Mouse (Mus musculus) hindbrain, embryonic 12.5 days (tissue): ENCODE results near the gene Limch1. TPM values are rescaled to one million over a fixed set of nuclear protein-coding genes. Genes with fewer than 3 reads are reported as not detected.

Experiments
- ATAC-seq: fragments of 200-750 bp; cut with Nextera tagmentation; 2 replicates; pipeline ENCODE4 v1.8.0; 2017; ENCODE audit warnings: moderate TSS enrichment; ENCODE audit not compliant: low FRiP score
- H3K27ac ChIP-seq: fragments of 300-500 bp; sonication (generic); 2 replicates; pipeline ENCODE4 v1.5.1; 2016; ENCODE audit warnings: mild to moderate bottlenecking
- H3K27me3 ChIP-seq: fragments of 300-500 bp; sonication (generic); 2 replicates; pipeline ENCODE4 v1.6.1; 2016; ENCODE audit warnings: mild to moderate bottlenecking
- H3K36me3 ChIP-seq: fragments of 300-500 bp; sonication (generic); 2 replicates; pipeline ENCODE4 v1.6.1; 2016; ENCODE audit warnings: mild to moderate bottlenecking
- H3K4me1 ChIP-seq: fragments of 300-500 bp; sonication (generic); 2 replicates; pipeline ENCODE4 v1.6.1; 2016
- H3K4me2 ChIP-seq: fragments of 300-500 bp; sonication (generic); replicated peaks from 2 replicates; pipeline ENCODE4 v1.6.1; 2016; ENCODE audit warnings: mild to moderate bottlenecking
- H3K4me3 ChIP-seq: fragments of 300-500 bp; sonication (generic); 2 replicates; pipeline ENCODE4 v1.5.1; 2016; ENCODE audit warnings: mild to moderate bottlenecking
- H3K9ac ChIP-seq: fragments of 300-500 bp; sonication (generic); 2 replicates; pipeline ENCODE4 v1.6.1; 2016; ENCODE audit warnings: mild to moderate bottlenecking, moderate library complexity
- H3K9me3 ChIP-seq: fragments of 300-500 bp; sonication (generic); replicated peaks from 2 replicates; pipeline ENCODE4 v1.6.1; 2016; ENCODE audit warnings: mild to moderate bottlenecking
- WGBS: fragments of 180-500 bp; shearing (Covaris S2); methylation state at CpG from one replicate; pipeline ENCODE4 v1.1.7; 2016; 5-methylcytosine and 5-hydroxymethylcytosine counted together
- polyA plus RNA-seq: library from polyadenylated mRNA; unstranded; fragments of >200 nt; fragmentation: Nextera tagmentation; extraction: Ambion mirVana; gene quantifications from 2 replicates; pipeline ENCODE4 v1.2.1, GENCODE M21; 2016

The Limch1 gene
- polyA plus RNA-seq, 1 experiment from 2014 or later, result 64.9 TPM

- no peak overlapping the region for H3K4me3 ChIP-seq
- H3K4me2 ChIP-seq, result no peak overlapping the region
- peaks cover 13% of the 10 kb centered on the region; the same call in 1 of the 2 replicates for H3K4me1 ChIP-seq
- H3K9ac ChIP-seq, result no peak overlapping the region
- WGBS, result 67% methylated on average over 4 of the region's 4 CpGs
- H3K36me3 ChIP-seq, result no peaks in the 10 kb centered on the region
- no peaks in the 10 kb centered on the region for H3K9me3 ChIP-seq
- ATAC-seq, result no peak
- H3K27me3 ChIP-seq, result no peaks in the 10 kb centered on the region
- no peak overlapping the region for H3K27ac ChIP-seq
These were observed 23.4 kb downstream of the Limch1 start for GRCm38 (mm10) chr5:66769070-66769469.

GRCm38 (mm10) chr5:66769558-66769957, 23.9 kb downstream of the Limch1 start:
- no peak overlapping the region for H3K9ac ChIP-seq
- H3K4me2 ChIP-seq, result no peak overlapping the region
- no peaks in the 10 kb centered on the region for H3K36me3 ChIP-seq
- ATAC-seq, result no peak
- no peaks in the 10 kb centered on the region for H3K9me3 ChIP-seq
- H3K27me3 ChIP-seq, result no peaks in the 10 kb centered on the region
- H3K4me1 ChIP-seq, result peaks cover 13% of the 10 kb centered on the region; the same call in 1 of the 2 replicates
- no peak overlapping the region for H3K4me3 ChIP-seq
- 89% methylated on average over 5 of the region's 5 CpGs for WGBS
- H3K27ac ChIP-seq, result no peak overlapping the region

DNA sequence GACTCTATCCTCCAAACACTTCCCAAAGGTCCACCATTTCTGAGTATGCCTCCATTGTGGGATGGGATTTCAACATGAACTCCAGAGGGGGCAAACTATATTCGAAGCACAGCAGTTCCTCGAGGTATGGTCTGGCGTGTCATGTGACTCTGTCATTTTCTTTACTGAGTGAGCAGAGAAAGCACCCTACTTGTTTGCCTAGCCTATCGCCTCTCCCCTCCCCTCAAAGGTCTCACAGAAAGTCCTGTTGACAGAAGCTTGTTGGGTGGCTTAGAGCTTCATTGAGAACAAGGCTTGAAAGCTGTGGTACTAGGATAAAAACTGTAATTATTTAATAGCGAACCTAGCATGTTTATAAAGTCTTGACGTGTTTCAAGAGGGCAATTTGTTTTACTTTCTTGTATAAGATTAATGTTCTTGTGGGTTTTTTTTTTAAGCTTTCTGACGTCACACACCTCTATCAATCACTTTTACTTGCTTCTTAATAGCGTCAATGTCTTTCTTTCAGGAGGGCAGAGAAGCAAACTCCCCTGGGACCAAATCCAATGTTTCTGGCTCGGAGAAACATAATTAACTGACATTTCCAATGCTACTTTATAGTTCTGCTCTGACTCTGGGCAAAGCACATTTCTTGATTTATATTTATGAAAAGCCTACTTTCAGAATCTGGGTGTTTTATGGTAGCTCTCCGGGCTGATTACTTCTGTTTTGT, 32.5 kb downstream of the Limch1 start:
- no peak overlapping the region for H3K9ac ChIP-seq
- H3K4me3 ChIP-seq, result no peak overlapping the region
- WGBS, result 76% methylated on average over 10 of the region's 10 CpGs
- H3K27ac ChIP-seq, result no peak overlapping the region
- H3K36me3 ChIP-seq, result no peaks in the 10 kb centered on the region
- no peak for ATAC-seq
- H3K4me1 ChIP-seq, result 0 out of 2 replicates have a peak, but pooled peaks cover 3% of the 10 kb centered on the region
- no peaks in the 10 kb centered on the region; the same call in 1 of the 2 replicates for H3K9me3 ChIP-seq
- no peaks in the 10 kb centered on the region for H3K27me3 ChIP-seq
- H3K4me2 ChIP-seq, result no peak overlapping the region

- no peak overlapping the region for H3K4me3 ChIP-seq
- 0 out of 2 replicates have a peak, but pooled peaks cover 3% of the 10 kb centered on the region for H3K4me1 ChIP-seq
- no peaks in the 10 kb centered on the region for H3K36me3 ChIP-seq
- 95% methylated on average over 4 of the region's 4 CpGs for WGBS
- no peaks in the 10 kb centered on the region; the same call in 1 of the 2 replicates for H3K9me3 ChIP-seq
- H3K27me3 ChIP-seq, result no peaks in the 10 kb centered on the region
- no peak for ATAC-seq
- no peak overlapping the region for H3K27ac ChIP-seq
- no peak overlapping the region for H3K9ac ChIP-seq
- H3K4me2 ChIP-seq, result no peak overlapping the region
These were observed 34.7 kb downstream of the Limch1 start for GRCm38 (mm10) chr5:66780371-66780770.

GRCm38 (mm10) chr5:66781507-66781906, 35.9 kb downstream of the Limch1 start:
- H3K9me3 ChIP-seq, result no peaks in the 10 kb centered on the region; the same call in 1 of the 2 replicates
- H3K4me2 ChIP-seq, result no peak overlapping the region
- no peak overlapping the region for H3K9ac ChIP-seq
- no peaks in the 10 kb centered on the region for H3K27me3 ChIP-seq
- H3K4me1 ChIP-seq, result 0 out of 2 replicates have a peak, but pooled peaks cover 3% of the 10 kb centered on the region
- ATAC-seq, result no peak
- 89% methylated on average over 1 of the region's 1 CpGs for whole genome bisulfite sequencing
- no peak overlapping the region for H3K4me3 ChIP-seq
- no peak overlapping the region for H3K27ac ChIP-seq
- no peaks in the 10 kb centered on the region for H3K36me3 ChIP-seq

GRCm38 (mm10) chr5:66782851-66783250, 37.2 kb downstream of the Limch1 start:
- H3K4me1 ChIP-seq, result 0 out of 2 replicates have a peak, but pooled peaks cover 3% of the 10 kb centered on the region
- H3K9me3 ChIP-seq, result no peaks in the 10 kb centered on the region; the same call in 1 of the 2 replicates
- 97% methylated on average over 2 of the region's 2 CpGs for WGBS
- no peaks in the 10 kb centered on the region for H3K36me3 ChIP-seq
- no peak overlapping the region for H3K27ac ChIP-seq
- H3K4me3 ChIP-seq, result no peak overlapping the region
- H3K9ac ChIP-seq, result no peak overlapping the region
- H3K4me2 ChIP-seq, result no peak overlapping the region
- no peak for ATAC-seq
- no peaks in the 10 kb centered on the region for H3K27me3 ChIP-seq

- 76% methylated on average over 9 of the region's 9 CpGs for WGBS
- no peak overlapping the region for H3K4me3 ChIP-seq
- no peak overlapping the region for H3K4me2 ChIP-seq
- no peaks in the 10 kb centered on the region; the same call in 1 of the 2 replicates for H3K9me3 ChIP-seq
- H3K27ac ChIP-seq, result no peak overlapping the region
- H3K36me3 ChIP-seq, result no peaks in the 10 kb centered on the region
- no peaks in the 10 kb centered on the region for H3K27me3 ChIP-seq
- no peaks in the 10 kb centered on the region for H3K4me1 ChIP-seq
- no peak for ATAC-seq
- no peak overlapping the region for H3K9ac ChIP-seq
These were observed 39.2 kb downstream of the Limch1 start for GRCm38 (mm10) chr5:66784624-66785361.

GRCm38 (mm10) chr5:66785995-66786620, 40.5 kb downstream of the Limch1 start:
- Histone ChIP-seq H3K4me1 (no peaks in the 10 kb centered on the region), H3K4me2 (no peak overlapping the region), H3K4me3 (no peak overlapping the region), H3K9me3 (no peaks in the 10 kb centered on the region; the same call in 1 of the 2 replicates), H3K36me3 (no peaks in the 10 kb centered on the region), H3K27me3 (no peaks in the 10 kb centered on the region), H3K9ac (no peak overlapping the region), H3K27ac (no peak overlapping the region)
- 70% methylated on average over 1 of the region's 1 CpGs for WGBS
- ATAC-seq, result no peak

GRCm38 (mm10) chr5:66786621-66787061, 41.0 kb downstream of the Limch1 start:
- no peaks in the 10 kb centered on the region for H3K4me1 ChIP-seq
- no peaks in the 10 kb centered on the region; the same call in 1 of the 2 replicates for H3K9me3 ChIP-seq
- H3K4me2 ChIP-seq, result no peak overlapping the region
- H3K9ac ChIP-seq, result no peak overlapping the region
- ATAC-seq, result no peak
- no peaks in the 10 kb centered on the region for H3K36me3 ChIP-seq
- 94% methylated on average over 8 of the region's 8 CpGs for WGBS
- no peaks in the 10 kb centered on the region for H3K27me3 ChIP-seq
- no peak overlapping the region for H3K4me3 ChIP-seq
- no peak overlapping the region for H3K27ac ChIP-seq

- Histone ChIP-seq H3K9me3 (no peaks in the 10 kb centered on the region), H3K36me3 (no peaks in the 10 kb centered on the region), H3K27ac (no peak overlapping the region), H3K9ac (no peak overlapping the region), H3K4me2 (no peak overlapping the region), H3K27me3 (no peaks in the 10 kb centered on the region), H3K4me1 (no peaks in the 10 kb centered on the region), H3K4me3 (no peak overlapping the region)
- 74% methylated on average over 3 of the region's 3 CpGs for WGBS
- no peak for ATAC-seq
These were observed 43.4 kb downstream of the Limch1 start for GRCm38 (mm10) chr5:66789041-66789440.

GRCm38 (mm10) chr5:66791161-66791560, 45.5 kb downstream of the Limch1 start:
- Histone ChIP-seq H3K27ac (no peak overlapping the region), H3K4me2 (no peak overlapping the region), H3K9ac (no peak overlapping the region), H3K4me3 (no peak overlapping the region), H3K4me1 (no peaks in the 10 kb centered on the region), H3K36me3 (no peaks in the 10 kb centered on the region), H3K9me3 (no peaks in the 10 kb centered on the region), H3K27me3 (no peaks in the 10 kb centered on the region)
- no peak for ATAC-seq
- WGBS, result 85% methylated on average over 6 of the region's 6 CpGs

- Histone ChIP-seq H3K27me3 (no peaks in the 10 kb centered on the region), H3K4me2 (no peak overlapping the region), H3K27ac (no peak overlapping the region), H3K36me3 (no peaks in the 10 kb centered on the region), H3K4me3 (no peak overlapping the region), H3K4me1 (peaks cover 14% of the 10 kb centered on the region), H3K9ac (no peak overlapping the region), H3K9me3 (no peaks in the 10 kb centered on the region)
- WGBS, result 91% methylated on average over 3 of the region's 3 CpGs
- ATAC-seq, result no peak
These were observed 47.6 kb downstream of the Limch1 start for GRCm38 (mm10) chr5:66793251-66793650.
